Mouse (Mus musculus) layer of hippocampus, postnatal 36 days (tissue): Measurements from ENCODE around the gene Lysmd2. TPM values are rescaled to one million over a fixed set of nuclear protein-coding genes. Genes with fewer than 3 reads are reported as not detected.
"Not testable (repeated sequence)": the region's sequence is repeated elsewhere in the genome, so short reads cannot be mapped to it uniquely, and the experiment has no call there.

Source experiments
- DNase-seq, 2 experiments: peaks; one replicate each; pipeline ENCODE4 v3.0.0; 2022
- total RNA-seq, 2 experiments: library from RNA; stranded (reverse); gene quantifications; 2 replicates each; pipeline ENCODE4 v1.2.3; 2021

The Lysmd2 gene
- total RNA-seq, 2 experiments from 2014 or later: 61.8 to 65.8 TPM

GRCm38 (mm10) chr9:75630823-75631454, 5.4 kb downstream of the Lysmd2 start:
- DNase-seq: no peak

DNA sequence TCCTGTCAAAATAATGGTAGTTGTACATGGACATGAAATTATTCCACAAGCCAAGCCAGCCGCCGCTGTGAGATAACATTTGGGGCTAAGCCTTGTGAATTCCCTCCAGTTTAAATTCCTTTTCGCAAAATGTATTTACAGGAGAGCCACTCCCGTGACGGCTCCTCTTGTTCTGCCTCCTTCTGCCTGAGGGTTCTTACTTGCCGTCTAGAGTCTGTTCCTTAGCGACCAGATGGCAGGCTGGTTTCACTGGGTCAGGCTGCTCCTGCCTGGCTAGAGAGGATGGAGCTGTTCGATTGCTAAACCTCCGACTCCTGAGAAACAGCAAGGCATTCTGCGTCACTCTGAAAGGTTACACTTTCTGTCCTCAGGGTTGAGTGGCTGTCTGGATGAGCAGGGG, 6.6 kb downstream of the Lysmd2 start:
- no peak for DNase-seq

DNA sequence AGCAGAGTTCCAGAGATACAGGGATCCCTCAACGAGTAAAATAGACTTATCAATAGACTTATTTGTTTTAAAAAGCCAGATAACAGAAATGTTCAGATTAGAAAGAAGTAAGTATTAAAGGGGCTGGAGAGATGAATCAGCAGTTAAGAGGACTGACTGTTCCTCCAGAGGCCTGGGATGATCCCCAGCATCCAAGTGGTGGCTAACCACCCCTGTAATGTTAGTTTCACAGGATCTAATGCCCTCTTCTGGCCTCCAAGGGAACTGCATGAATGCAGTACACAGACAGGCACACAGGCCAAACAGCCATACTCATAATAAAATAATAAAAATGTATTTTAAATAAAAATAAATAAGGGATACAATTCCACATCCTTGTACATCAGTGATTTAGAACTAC, 7.4 kb downstream of the Lysmd2 start:
- no peak for DNase-seq

GRCm38 (mm10) chr9:75633603-75634002, 8.1 kb downstream of the Lysmd2 start:
- DNase-seq: no peak

DNA sequence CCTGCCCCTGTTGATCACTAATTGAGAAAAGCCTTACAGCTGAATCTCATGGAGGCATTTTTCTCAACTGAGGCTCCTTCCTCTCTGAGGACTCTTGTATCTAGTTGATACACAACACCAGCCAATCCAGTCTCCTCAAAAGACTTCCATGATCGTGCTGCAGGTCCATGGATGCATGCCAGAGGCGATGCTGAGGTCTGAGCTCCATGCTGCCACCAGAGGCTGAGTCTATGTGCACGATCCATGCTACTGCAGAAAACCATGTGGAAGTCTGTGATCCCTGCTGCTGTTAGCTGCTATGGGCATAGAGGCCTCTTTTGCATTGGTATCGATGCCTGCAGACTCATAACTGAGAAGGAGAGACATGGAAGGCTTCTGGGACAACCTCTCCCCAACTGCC, 8.7 kb downstream of the Lysmd2 start:
- no peak for DNase-seq

DNA sequence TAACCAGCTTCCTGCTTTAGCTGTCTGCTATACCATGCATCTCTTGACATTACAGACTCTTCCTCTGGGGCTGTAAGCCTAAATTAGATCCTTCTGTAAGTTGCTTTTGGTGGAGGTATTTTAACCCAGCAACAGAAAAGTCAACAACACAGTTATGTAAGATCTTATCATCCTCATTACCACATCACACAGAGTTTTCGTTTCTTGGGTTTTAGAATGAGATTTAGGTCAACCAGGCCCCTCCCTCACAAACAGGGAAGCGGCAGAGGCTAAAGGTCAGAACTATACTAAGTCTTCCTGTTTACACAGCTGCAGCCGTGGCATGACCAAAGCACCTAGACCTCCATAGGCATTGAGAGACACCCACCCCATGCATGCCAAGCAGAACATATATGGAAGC, 19.9 kb downstream of the Lysmd2 start:
- DNase-seq: no peak

- no peak for DNase-seq
Observed at GRCm38 (mm10) chr9:75653981-75654911, 28.7 kb downstream of the Lysmd2 start.

GRCm38 (mm10) chr9:75656456-75656855, 30.9 kb downstream of the Lysmd2 start:
- DNase-seq: not testable (repeated sequence)

- no peak for DNase-seq
Observed at GRCm38 (mm10) chr9:75660917-75661316, 35.4 kb downstream of the Lysmd2 start.

GRCm38 (mm10) chr9:75665364-75665763, 39.8 kb downstream of the Lysmd2 start:
- no peak for DNase-seq

GRCm38 (mm10) chr9:75666612-75667011, 41.1 kb downstream of the Lysmd2 start:
- no peak for DNase-seq

DNA sequence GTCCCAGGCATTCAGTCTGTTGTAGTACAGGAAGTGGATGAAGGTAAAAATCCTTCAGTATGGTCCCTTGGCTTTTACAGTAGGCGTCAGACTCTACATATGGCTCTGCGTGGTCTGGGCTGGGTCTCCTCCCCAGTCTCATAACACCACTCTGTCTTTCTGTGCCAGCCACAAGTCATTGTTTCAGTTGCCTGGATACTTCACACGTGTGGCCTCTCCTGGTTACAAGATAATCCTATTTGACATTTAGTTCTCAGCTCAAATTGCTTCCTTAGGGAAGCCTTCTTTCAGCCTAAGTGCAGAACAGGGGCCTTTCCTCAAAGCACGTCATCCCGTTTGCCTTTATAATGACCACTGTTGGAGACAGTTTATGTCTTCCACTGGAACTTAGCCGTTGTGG, 47.2 kb downstream of the Lysmd2 start:
- DNase-seq: no peak

DNA sequence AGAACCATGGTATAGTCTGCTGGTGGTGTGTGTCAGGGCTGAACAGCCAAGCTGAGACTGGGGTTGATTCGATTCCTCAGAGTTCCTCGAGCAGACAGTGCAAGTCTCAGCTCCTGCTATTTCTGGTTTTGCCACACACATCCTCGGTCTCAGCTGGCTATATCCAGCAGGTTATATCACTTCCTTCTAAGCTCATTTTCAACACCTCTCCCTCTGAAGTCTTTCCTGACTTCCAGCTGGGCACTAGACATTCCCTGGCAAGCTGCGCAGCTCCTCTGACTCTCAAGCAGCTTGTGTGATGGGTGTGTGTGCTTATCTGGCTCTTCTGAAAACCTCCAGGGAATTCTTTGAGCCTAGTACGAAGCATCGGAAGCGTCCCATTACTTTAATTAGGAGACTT, 50.7 kb downstream of the Lysmd2 start:
- DNase-seq: no peak

DNA sequence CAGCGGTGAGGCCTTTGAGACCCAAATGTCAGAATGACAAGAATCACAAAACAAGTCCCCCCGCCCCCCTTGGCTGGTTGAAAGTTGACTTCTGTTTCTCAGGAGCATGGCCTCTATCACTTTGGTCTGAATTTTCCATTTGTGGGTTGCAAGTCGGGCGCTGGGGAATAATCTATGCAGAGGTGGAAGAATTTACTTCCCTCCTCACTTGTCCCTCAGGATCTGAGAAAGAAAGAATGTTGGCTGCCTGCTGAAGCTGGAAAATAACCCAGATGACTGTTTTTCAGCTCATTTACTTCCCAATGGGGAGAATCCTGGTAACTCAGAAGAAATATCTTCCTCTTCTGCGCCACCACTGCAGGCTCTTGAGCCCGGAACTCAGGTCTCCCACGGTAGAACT, 52.8 kb downstream of the Lysmd2 start:
- DNase-seq: no peak

GRCm38 (mm10) chr9:75679629-75680028, 54.1 kb downstream of the Lysmd2 start:
- no peak for DNase-seq

- DNase-seq: no peak
Observed at GRCm38 (mm10) chr9:75680606-75681005, 55.1 kb downstream of the Lysmd2 start.

- peak; percentile 93 for DNase-seq
Observed at GRCm38 (mm10) chr9:75683426-75684191, 58.1 kb downstream of the Lysmd2 start, which contains the start of gene Scg3. Gene Scg3, minus strand, starts transcription at chr9:75684056.

DNA sequence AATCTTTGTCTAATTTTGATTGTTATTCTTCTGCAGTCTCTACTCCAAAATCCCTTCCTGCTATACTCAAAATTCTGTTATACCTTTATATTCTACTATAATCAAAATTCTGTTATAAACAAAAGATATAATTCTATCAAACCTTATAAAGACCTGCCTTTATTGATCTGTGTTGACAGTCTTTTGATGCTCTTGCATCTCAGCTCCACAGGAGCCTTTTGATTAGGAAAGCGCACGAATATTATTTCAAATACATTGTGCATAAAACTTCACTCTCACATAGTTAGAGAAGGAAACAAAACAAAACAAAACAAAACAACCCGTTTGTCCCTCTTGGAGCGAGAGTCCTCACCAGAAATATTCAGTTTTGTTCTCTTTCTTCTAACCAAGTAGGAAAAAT, 58.8 kb downstream of the Lysmd2 start:
- no peak for DNase-seq

- no peak for DNase-seq
Observed at GRCm38 (mm10) chr9:75684772-75685171, 59.2 kb downstream of the Lysmd2 start.
